Mouse (Mus musculus) kidney, embryonic 15.5 days (tissue): Measurements from ENCODE around the gene Gm42421. TPM values are rescaled to one million over a fixed set of nuclear protein-coding genes. Genes with fewer than 3 reads are reported as not detected.
A peak's percentile ranks its signal among the peaks of the same experiment; 100 is the strongest.

Source experiments
- ATAC-seq: fragments of 200-750 bp; cut with Nextera tagmentation; replicated peaks from 2 replicates; pipeline ENCODE4 v1.8.0; 2017; ENCODE audit warnings: moderate TSS enrichment; ENCODE audit not compliant: low FRiP score
- H3K27ac ChIP-seq: fragments of 300-500 bp; sonication (generic); 2 replicates; pipeline ENCODE4 v1.5.1; 2015; ENCODE audit warnings: mild to moderate bottlenecking, inconsistent platforms
- H3K27me3 ChIP-seq: fragments of 300-500 bp; sonication (generic); 2 replicates; pipeline ENCODE4 v1.6.1; 2015; ENCODE audit warnings: inconsistent platforms
- H3K36me3 ChIP-seq: fragments of 300-500 bp; sonication (generic); 2 replicates; pipeline ENCODE4 v1.6.1; 2015; ENCODE audit warnings: inconsistent platforms
- H3K4me1 ChIP-seq: fragments of 300-500 bp; sonication (generic); 2 replicates; pipeline ENCODE4 v1.6.1; 2015; ENCODE audit warnings: inconsistent platforms
- H3K4me2 ChIP-seq: fragments of 300-500 bp; sonication (generic); 2 replicates; pipeline ENCODE4 v1.6.1; 2015; ENCODE audit warnings: moderate library complexity, mild to moderate bottlenecking, inconsistent platforms
- H3K4me3 ChIP-seq: fragments of 300-500 bp; sonication (generic); replicated peaks from 2 replicates; pipeline ENCODE4 v1.5.1; 2015; ENCODE audit warnings: mild to moderate bottlenecking, inconsistent platforms
- H3K9ac ChIP-seq: fragments of 300-500 bp; sonication (generic); 2 replicates; pipeline ENCODE4 v1.6.1; 2015; ENCODE audit warnings: mild to moderate bottlenecking, inconsistent platforms
- H3K9me3 ChIP-seq: fragments of 300-500 bp; sonication (generic); replicated peaks from 2 replicates; pipeline ENCODE4 v1.6.1; 2016; ENCODE audit warnings: inconsistent platforms
- WGBS: fragments of 180-500 bp; shearing (Covaris S2); methylation state at CpG from one replicate; pipeline ENCODE4 v1.1.7; 2015; ENCODE audit warnings: mixed read lengths; 5-methylcytosine and 5-hydroxymethylcytosine counted together
- polyA plus RNA-seq: library from polyadenylated mRNA; unstranded; fragments of >200 nt; fragmentation: Nextera tagmentation; extraction: Ambion mirVana; gene quantifications from 2 replicates; pipeline ENCODE4 v1.2.1, GENCODE M21; 2015

Gene Gm42421
- polyA plus RNA-seq, 1 experiment from 2014 or later: 0.83 TPM

GRCm38 (mm10) chr5:143916221-143916620 is 11.8 kb upstream of the Gm42421 start:
- 97% methylated on average over 9 of the region's 9 CpGs for WGBS
- Histone ChIP-seq H3K4me3 (no peak overlapping the region), H3K9ac (no peak overlapping the region), H3K36me3 (peaks cover 71% of the 10 kb centered on the region), H3K27me3 (no peaks in the 10 kb centered on the region), H3K4me2 (no peak overlapping the region), H3K9me3 (no peaks in the 10 kb centered on the region), H3K4me1 (peaks cover under 1% of the 10 kb centered on the region), H3K27ac (no peak overlapping the region)
- ATAC-seq: no peak

DNA sequence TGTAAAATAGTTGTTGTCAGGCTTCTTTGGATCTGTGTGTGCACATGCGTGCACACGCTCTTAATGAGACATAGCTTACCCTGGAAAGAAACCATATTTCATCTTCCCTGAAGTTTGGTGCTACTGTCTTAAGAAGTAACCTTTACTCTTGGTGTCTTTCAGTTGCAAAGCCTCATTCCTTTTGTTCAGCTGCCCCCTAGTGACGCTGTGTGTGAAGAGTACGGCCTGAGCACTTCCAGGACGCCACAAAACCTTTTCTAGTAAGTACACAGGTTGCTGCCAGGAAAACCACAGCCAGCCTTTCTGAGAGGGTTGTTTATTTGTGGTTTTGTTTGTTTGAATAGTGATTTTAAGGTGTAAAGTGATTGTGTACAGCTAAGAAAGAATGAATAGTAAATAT is 10.6 kb upstream of the Gm42421 start:
- Histone ChIP-seq H3K27me3 (no peaks in the 10 kb centered on the region), H3K4me1 (no peaks in the 10 kb centered on the region), H3K36me3 (peaks cover 78% of the 10 kb centered on the region), H3K9me3 (no peaks in the 10 kb centered on the region), H3K4me2 (no peak overlapping the region), H3K27ac (no peak overlapping the region), H3K4me3 (no peak overlapping the region), H3K9ac (no peak overlapping the region)
- WGBS: 55% methylated on average over 5 of the region's 5 CpGs
- no peak for ATAC-seq

DNA sequence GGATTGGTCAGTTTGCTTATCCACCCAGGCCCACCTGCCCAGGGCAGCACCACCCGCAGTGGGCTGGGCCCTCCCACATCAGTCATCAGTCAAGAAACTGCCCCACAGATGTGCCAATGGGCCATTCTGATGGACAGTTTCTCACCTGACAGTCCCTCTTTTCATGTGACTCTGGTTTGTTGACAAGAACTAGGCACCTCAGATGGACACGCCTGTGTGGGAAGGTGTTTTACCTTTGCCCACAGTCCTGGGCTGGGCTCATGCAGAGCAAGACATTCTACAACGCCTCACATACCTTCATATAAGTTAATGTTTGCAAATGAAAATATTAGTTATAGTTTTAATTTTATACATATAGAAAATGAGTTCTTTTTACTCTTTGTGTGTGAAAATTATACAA is 9.9 kb upstream of the Gm42421 start:
- Histone ChIP-seq H3K4me3 (no peak overlapping the region), H3K36me3 (peaks cover 85% of the 10 kb centered on the region), H3K27ac (no peak overlapping the region), H3K4me2 (no peak overlapping the region), H3K27me3 (no peaks in the 10 kb centered on the region), H3K4me1 (no peaks in the 10 kb centered on the region), H3K9me3 (no peaks in the 10 kb centered on the region), H3K9ac (no peak overlapping the region)
- no peak for ATAC-seq
- 96% methylated on average over 3 of the region's 3 CpGs for WGBS

- Histone ChIP-seq H3K4me3 (no peak overlapping the region), H3K27ac (no peak overlapping the region), H3K4me1 (no peaks in the 10 kb centered on the region), H3K9me3 (no peaks in the 10 kb centered on the region), H3K36me3 (peaks cover 91% of the 10 kb centered on the region), H3K9ac (no peak overlapping the region), H3K4me2 (no peak overlapping the region), H3K27me3 (no peaks in the 10 kb centered on the region)
- WGBS: 89% methylated on average over 6 of the region's 6 CpGs
- ATAC-seq: no peak
Measured at GRCm38 (mm10) chr5:143924781-143925452, 3.1 kb upstream of the Gm42421 start.

GRCm38 (mm10) chr5:143929291-143929690 is 1.3 kb downstream of the Gm42421 start:
- whole genome bisulfite sequencing: 86% methylated on average over 4 of the region's 4 CpGs
- no peak for ATAC-seq
- peaks cover 6% of the 10 kb centered on the region; the same call in 1 of the 2 replicates for H3K4me1 ChIP-seq
- no peaks in the 10 kb centered on the region for H3K27me3 ChIP-seq
- no peak overlapping the region for H3K4me2 ChIP-seq
- no peak overlapping the region for H3K27ac ChIP-seq
- H3K9ac ChIP-seq: no peak overlapping the region
- no peaks in the 10 kb centered on the region for H3K9me3 ChIP-seq
- H3K36me3 ChIP-seq: peaks cover 72% of the 10 kb centered on the region
- H3K4me3 ChIP-seq: no peak overlapping the region

DNA sequence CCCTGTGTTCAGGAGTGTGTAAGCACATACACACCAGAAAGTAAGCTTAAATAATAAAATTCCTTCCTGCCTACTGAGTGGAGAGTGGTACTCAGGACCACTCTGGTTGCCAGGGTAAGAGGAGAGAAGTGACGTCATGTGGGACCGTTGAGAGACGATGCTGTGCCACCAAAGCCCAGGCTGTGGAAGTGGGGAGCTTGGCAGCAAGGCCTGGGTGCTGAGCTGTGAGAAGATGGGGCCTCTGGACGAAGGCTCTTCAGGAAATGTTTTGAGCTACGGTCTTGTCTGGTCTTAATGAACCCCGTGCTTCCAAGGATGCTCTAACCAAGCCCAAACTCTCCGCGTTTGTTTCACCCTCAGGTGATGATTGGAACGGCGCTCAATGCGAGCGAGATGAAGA is 2.7 kb downstream of the Gm42421 start:
- Histone ChIP-seq H3K36me3 (peaks cover 59% of the 10 kb centered on the region), H3K9ac (no peak overlapping the region), H3K27me3 (no peaks in the 10 kb centered on the region), H3K4me1 (peaks cover 6% of the 10 kb centered on the region; the same call in 1 of the 2 replicates), H3K4me3 (no peak overlapping the region), H3K9me3 (no peaks in the 10 kb centered on the region), H3K27ac (no peak overlapping the region), H3K4me2 (no peak overlapping the region)
- 92% methylated on average over 12 of the region's 12 CpGs for WGBS
- ATAC-seq: no peak

- 83% methylated on average over 6 of the region's 6 CpGs for WGBS
- Histone ChIP-seq H3K4me1 (peaks cover 6% of the 10 kb centered on the region; the same call in 1 of the 2 replicates), H3K9ac (no peak overlapping the region), H3K4me2 (no peak overlapping the region), H3K27me3 (no peaks in the 10 kb centered on the region), H3K9me3 (no peaks in the 10 kb centered on the region), H3K36me3 (peaks cover 45% of the 10 kb centered on the region), H3K27ac (no peak overlapping the region), H3K4me3 (no peak overlapping the region)
- no peak for ATAC-seq
Measured at GRCm38 (mm10) chr5:143931863-143932580, 4.0 kb downstream of the Gm42421 start.

DNA sequence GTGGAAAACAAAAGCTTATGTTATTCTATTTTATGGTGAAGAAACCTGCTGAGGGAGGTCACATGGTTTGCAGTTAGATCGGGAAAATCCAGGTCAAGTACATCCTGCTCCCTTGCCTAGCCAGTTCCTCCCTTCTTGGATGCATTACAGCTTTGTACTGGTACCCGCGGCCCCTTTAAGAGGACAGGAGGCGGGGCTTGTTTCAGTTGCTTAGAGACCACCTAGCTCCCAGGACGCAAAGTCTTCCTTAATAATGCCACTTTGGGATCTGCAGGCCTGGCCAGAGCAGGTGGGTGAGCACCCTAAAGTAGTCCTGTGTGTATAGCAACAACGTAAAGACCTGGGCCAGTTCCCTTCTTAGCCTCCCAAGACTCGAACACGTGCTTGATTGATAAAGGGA is 4.9 kb downstream of the Gm42421 start, which contains the start of gene Rsph10b:
TSS of gene Rsph10b (plus strand) at position 205 of the 400 bp plus-strand sequence.
- Histone ChIP-seq H3K27me3 (no peaks in the 10 kb centered on the region), H3K4me1 (peaks cover 6% of the 10 kb centered on the region; the same call in 1 of the 2 replicates), H3K9ac (no peak within 1 kb of the TSS), H3K4me2 (peak within 1 kb of the TSS; percentile 40), H3K27ac (no peak within 1 kb of the TSS), H3K36me3 (peaks cover 39% of the 10 kb centered on the region), H3K4me3 (no peak within 1 kb of the TSS), H3K9me3 (no peaks in the 10 kb centered on the region)
- no peak for ATAC-seq
- 19% methylated on average over 8 of the region's 8 CpGs for WGBS

DNA sequence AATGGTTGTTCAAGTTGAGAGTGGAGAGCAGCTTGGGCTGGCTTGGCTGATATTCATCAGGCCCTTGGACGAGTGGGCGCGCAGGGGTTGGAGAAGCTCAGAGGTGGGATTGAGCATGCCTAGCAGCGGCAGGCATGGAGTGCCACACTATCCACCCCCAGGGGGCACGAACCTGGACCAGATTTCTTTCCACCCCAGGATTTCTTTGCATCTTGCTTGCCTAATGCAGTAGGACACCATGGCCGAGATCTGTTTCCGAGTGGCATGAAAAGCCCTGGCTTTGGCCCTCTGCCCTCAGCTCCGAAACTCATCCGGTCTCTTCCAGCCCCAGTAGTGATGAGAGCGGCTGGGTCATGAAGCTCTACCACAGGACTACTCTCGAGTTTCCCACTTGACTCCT is 5.4 kb downstream of the Gm42421 start:
- Histone ChIP-seq H3K27me3 (no peaks in the 10 kb centered on the region), H3K27ac (no peak overlapping the region), H3K4me1 (peaks cover 6% of the 10 kb centered on the region; the same call in 1 of the 2 replicates), H3K9ac (no peak overlapping the region), H3K36me3 (peaks cover 34% of the 10 kb centered on the region), H3K4me2 (no peak overlapping the region), H3K4me3 (no peak overlapping the region), H3K9me3 (no peaks in the 10 kb centered on the region)
- no peak for ATAC-seq
- WGBS: 82% methylated on average over 11 of the region's 11 CpGs

DNA sequence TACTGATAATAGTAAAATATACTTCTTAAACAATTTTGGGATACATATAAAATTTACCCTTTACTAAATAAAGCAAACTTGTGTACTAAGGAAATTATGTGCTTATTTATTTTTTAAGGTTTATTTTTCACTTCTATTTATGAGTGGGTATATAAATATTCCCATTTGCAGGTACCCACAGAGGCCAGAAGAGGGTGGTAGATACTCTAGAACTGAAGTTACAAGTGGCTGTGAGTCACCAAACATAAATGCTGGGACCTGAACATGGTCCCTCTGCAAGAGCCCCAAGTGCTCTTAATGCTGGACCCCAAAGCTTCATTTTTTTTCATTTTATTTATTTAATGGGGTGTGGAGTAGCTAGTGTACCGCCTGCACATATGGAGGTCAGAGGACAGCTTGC is 5.9 kb downstream of the Gm42421 start:
- peaks cover 6% of the 10 kb centered on the region; the same call in 1 of the 2 replicates for H3K4me1 ChIP-seq
- H3K27ac ChIP-seq: no peak overlapping the region
- 87% methylated on average over 1 of the region's 1 CpGs for WGBS
- H3K4me3 ChIP-seq: no peak overlapping the region
- H3K36me3 ChIP-seq: peaks cover 29% of the 10 kb centered on the region
- H3K9me3 ChIP-seq: no peaks in the 10 kb centered on the region
- H3K4me2 ChIP-seq: no peak overlapping the region
- ATAC-seq: no peak
- no peak overlapping the region for H3K9ac ChIP-seq
- H3K27me3 ChIP-seq: no peaks in the 10 kb centered on the region

GRCm38 (mm10) chr5:143936156-143936555 is 8.2 kb downstream of the Gm42421 start:
- no peak overlapping the region for H3K27ac ChIP-seq
- H3K9me3 ChIP-seq: no peaks in the 10 kb centered on the region
- no peak overlapping the region for H3K9ac ChIP-seq
- ATAC-seq: no peak
- no peaks in the 10 kb centered on the region for H3K27me3 ChIP-seq
- no peak overlapping the region for H3K4me2 ChIP-seq
- H3K4me3 ChIP-seq: no peak overlapping the region
- peaks cover 6% of the 10 kb centered on the region; the same call in 1 of the 2 replicates for H3K4me1 ChIP-seq
- H3K36me3 ChIP-seq: peaks cover 7% of the 10 kb centered on the region; the same call in 1 of the 2 replicates
- 88% methylated on average over 9 of the region's 9 CpGs for WGBS

- no peak overlapping the region; the same call in 1 of the 2 replicates for H3K4me2 ChIP-seq
- no peaks in the 10 kb centered on the region for H3K4me1 ChIP-seq
- H3K27me3 ChIP-seq: no peaks in the 10 kb centered on the region
- no peak; the same call in 1 of the 2 replicates for ATAC-seq
- no peak overlapping the region for H3K4me3 ChIP-seq
- no peaks in the 10 kb centered on the region for H3K9me3 ChIP-seq
- WGBS: 13% methylated on average over 10 of the region's 10 CpGs
- no peak overlapping the region for H3K9ac ChIP-seq
- no peak overlapping the region for H3K27ac ChIP-seq
- H3K36me3 ChIP-seq: no peaks in the 10 kb centered on the region
Measured at GRCm38 (mm10) chr5:143941588-143941987, 13.6 kb downstream of the Gm42421 start.
